Mouse (Mus musculus) heart, adult 10 weeks (tissue): ENCODE results near the gene Eea1. TPM values are rescaled to one million over a fixed set of nuclear protein-coding genes. Genes with fewer than 3 reads are reported as not detected.

ENCODE experiments used
- polyA plus RNA-seq: library from polyadenylated mRNA; stranded (reverse); fragments of 350-450 nt; fragmentation: Illumina TruSeq; extraction: RNeasy Lipid Tissue Mini Kit (QIAGEN cat#74804); gene quantifications from one replicate; pipeline ENCODE4 v1.2.3, GENCODE M21; 2014; ENCODE audit warnings: low read depth, low replicate concordance

The Eea1 gene
- 16.7 TPM for polyA plus RNA-seq

DNA sequence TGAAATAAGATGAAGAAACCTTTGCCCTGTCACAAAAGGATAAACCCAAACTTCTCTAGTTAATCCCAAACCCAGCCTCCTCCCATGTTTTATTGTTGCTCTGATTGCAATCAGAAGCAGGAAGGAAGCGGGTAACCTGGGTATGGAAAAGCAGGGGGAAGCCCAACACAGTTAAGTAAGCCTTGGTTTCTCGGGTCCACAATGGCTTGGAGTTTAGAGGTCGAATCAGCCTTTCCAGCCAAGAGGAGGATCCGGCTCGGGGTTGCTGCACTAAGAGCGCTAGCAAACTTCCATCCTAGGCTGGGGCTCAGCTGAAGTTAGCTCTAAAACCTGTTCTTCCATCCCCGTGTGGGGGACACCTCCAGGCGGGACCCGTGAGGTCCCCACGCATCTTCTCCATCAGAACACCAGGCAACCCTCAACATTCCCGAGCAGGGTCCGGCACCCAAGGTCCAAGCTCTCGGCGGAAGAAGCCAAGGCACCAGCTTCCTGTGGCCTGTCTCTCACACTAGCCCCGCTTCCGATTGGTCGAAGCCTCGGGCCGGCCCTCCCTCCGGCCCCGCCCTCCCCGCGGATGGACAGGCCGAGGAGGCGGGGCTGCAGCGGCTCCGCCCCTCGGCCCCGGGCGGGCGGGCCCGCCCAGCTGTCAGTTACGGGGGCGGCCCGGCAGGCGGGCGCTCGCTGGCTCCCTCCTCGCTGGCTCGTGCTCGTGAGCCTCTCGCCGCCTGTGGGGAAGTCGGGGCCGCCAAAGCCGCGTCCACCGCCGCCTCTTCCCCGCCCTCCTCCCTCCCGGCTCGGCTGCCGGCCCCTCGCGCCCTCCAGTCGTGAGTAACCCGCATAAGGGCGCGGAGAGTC lies at the start of gene Eea1:
Gene Eea1, plus strand, starts transcription at position 605 of the 855 bp plus-strand sequence.

Other genes starting within 250 kb of the Eea1 start
- gene Gm33543, start 97.7 kb upstream of the Eea1 start, polyA plus RNA-seq: 13.3 TPM
- gene Gm5426, start 196.0 kb downstream of the Eea1 start, polyA plus RNA-seq: not detected